Mouse (Mus musculus) T-helper 1 cell (primary cell): Measurements from ENCODE around the gene Otof.

Experiments used
- in situ Hi-C: fragments of 300-600 bp; cut with MboI, MseI; formaldehyde crosslinking; loops from one replicate; pipeline ENCODE4 v1.15.1; 2025; ENCODE audit warnings: high pct_unique_total_duplicates

The Otof gene

GRCm38 (mm10) chr5:30461821-30462220 is at the start of gene Otof:
TSS of gene Otof (minus strand) at chr5:30461932.
- in situ Hi-C loops: no loop called here

GRCm38 (mm10) chr5:30497299-30497698 is 35.6 kb upstream of the Otof start:
- in situ Hi-C loops: no loop called here

GRCm38 (mm10) chr5:30496821-30497220 is 35.1 kb upstream of the Otof start:
- in situ Hi-C loops: no loop called here

GRCm38 (mm10) chr5:30495288-30495687 is 33.6 kb upstream of the Otof start:
- in situ Hi-C loops: no loop called here

- in situ Hi-C loops: no loop called here
Observed at GRCm38 (mm10) chr5:30494606-30495005, 32.9 kb upstream of the Otof start.

- in situ Hi-C loops: no loop called here
Observed at GRCm38 (mm10) chr5:30493723-30494122, 32.0 kb upstream of the Otof start.

- in situ Hi-C loops: no loop called here
Observed at GRCm38 (mm10) chr5:30490845-30491244, 29.1 kb upstream of the Otof start.

- in situ Hi-C loops: no loop called here
Observed at GRCm38 (mm10) chr5:30490215-30490614, 28.5 kb upstream of the Otof start.

GRCm38 (mm10) chr5:30485136-30485535 is 23.4 kb upstream of the Otof start:
- in situ Hi-C loops: loop anchor here (10.0 kb wide), 2 partner anchors 290 to 1350 kb away; no protein-coding TSS in a partner anchor

- in situ Hi-C loops: loop anchor here (10.0 kb wide), 2 partner anchors 290 to 1350 kb away; no protein-coding TSS in a partner anchor
Observed at GRCm38 (mm10) chr5:30484591-30484990, 22.9 kb upstream of the Otof start.

GRCm38 (mm10) chr5:30483533-30483932 is 21.8 kb upstream of the Otof start:
- in situ Hi-C loops: loop anchor here (10.0 kb wide), 2 partner anchors 289 to 1349 kb away; no protein-coding TSS in a partner anchor

GRCm38 (mm10) chr5:30482319-30482718 is 20.6 kb upstream of the Otof start:
- in situ Hi-C loops: loop anchor here (10.0 kb wide), 2 partner anchors 288 to 1348 kb away; no protein-coding TSS in a partner anchor

- in situ Hi-C loops: no loop called here
Observed at GRCm38 (mm10) chr5:30476534-30476933, 14.8 kb upstream of the Otof start.

- in situ Hi-C loops: no loop called here
Observed at GRCm38 (mm10) chr5:30472148-30472547, 10.4 kb upstream of the Otof start.

GRCm38 (mm10) chr5:30470454-30470853 is 8.7 kb upstream of the Otof start:
- in situ Hi-C loops: no loop called here

GRCm38 (mm10) chr5:30466315-30466714 is 4.6 kb upstream of the Otof start:
- in situ Hi-C loops: no loop called here

GRCm38 (mm10) chr5:30465861-30466260 is 4.1 kb upstream of the Otof start, which contains the start of gene 1700001C02Rik:
TSS of gene 1700001C02Rik (plus strand) at chr5:30466047.
- in situ Hi-C loops: no loop called here

- in situ Hi-C loops: no loop called here
Observed at GRCm38 (mm10) chr5:30460155-30460554, 1.6 kb downstream of the Otof start.

- in situ Hi-C loops: no loop called here
Observed at GRCm38 (mm10) chr5:30456056-30456455, 5.7 kb downstream of the Otof start.

GRCm38 (mm10) chr5:30444327-30444895 is 17.3 kb downstream of the Otof start:
- in situ Hi-C loops: no loop called here

- in situ Hi-C loops: no loop called here
Observed at GRCm38 (mm10) chr5:30442196-30442595, 19.5 kb downstream of the Otof start.

- in situ Hi-C loops: no loop called here
Observed at GRCm38 (mm10) chr5:30440308-30440906, 21.3 kb downstream of the Otof start.

- in situ Hi-C loops: no loop called here
Observed at GRCm38 (mm10) chr5:30438931-30439330, 22.8 kb downstream of the Otof start.
